Mouse (Mus musculus) liver, embryonic 14.5 days (tissue): ENCODE measurements at regions not wholly inside any gene's neighbourhood (a gene's known extent, or its start where the extent isn't known, plus 50 kb on each side); places are given as distances from the start of the nearest gene placed in this dataset.

Source experiments
- ATAC-seq: fragments of 200-750 bp; cut with Nextera tagmentation; 2 replicates; pipeline ENCODE4 v1.8.0; 2017; ENCODE audit warnings: moderate number of reproducible peaks, mild to moderate bottlenecking, moderate library complexity; ENCODE audit not compliant: insufficient read depth
- DNase-seq, 3 experiments: peaks; one replicate each; pipeline ENCODE4 v3.0.0-alpha.2; 2012 to 2013; ENCODE audit warnings: low read depth in 3 of 3, low spot score in 3 of 3
- H3K27ac ChIP-seq: fragments of 300-500 bp; sonication (generic); 2 replicates; pipeline ENCODE4 v1.5.1; 2014; ENCODE audit warnings: moderate library complexity, mild to moderate bottlenecking, control low read depth, inconsistent platforms
- H3K27me3 ChIP-seq: fragments of 300-500 bp; sonication (generic); 2 replicates; pipeline ENCODE4 v1.6.1; 2014; ENCODE audit warnings: mild to moderate bottlenecking, low read length, moderate library complexity; ENCODE audit not compliant: control insufficient read depth, insufficient read depth
- H3K36me3 ChIP-seq: fragments of 300-500 bp; sonication (generic); replicated peaks from 2 replicates; pipeline ENCODE4 v1.6.1; 2014; ENCODE audit warnings: low read depth; ENCODE audit not compliant: control insufficient read depth, insufficient read depth
- H3K4me1 ChIP-seq, 2 experiments: fragments of 200-500 bp in 1 of 2; fragments of 300-500 bp in 1 of 2; sonication (generic) in 1 of 2; replicated peaks; 2 replicates each; pipeline ENCODE4 v1.6.1; 2012 to 2014; ENCODE audit warnings: antibody characterized with exemption in 1 of 2, inconsistent platforms in 1 of 2, low read length in 1 of 2; ENCODE audit not compliant: control insufficient read depth in 2 of 2, insufficient read depth in 2 of 2
- H3K4me2 ChIP-seq: fragments of 300-500 bp; sonication (generic); 2 replicates; pipeline ENCODE4 v1.6.1; 2014; ENCODE audit warnings: low read depth, mild to moderate bottlenecking, control low read depth, moderate library complexity
- H3K4me3 ChIP-seq, 2 experiments: fragments of 200-500 bp in 1 of 2; fragments of 300-500 bp in 1 of 2; sonication (generic) in 1 of 2; 2 replicates each; pipeline ENCODE4 v1.5.1; 2012 to 2014; ENCODE audit warnings: low read depth in 2 of 2, low read length in 2 of 2, mild to moderate bottlenecking in 2 of 2, control low read depth in 1 of 2, inconsistent platforms in 1 of 2, moderate library complexity in 1 of 2; ENCODE audit not compliant: insufficient read depth in 1 of 2
- H3K9ac ChIP-seq: fragments of 300-500 bp; sonication (generic); replicated peaks from 2 replicates; pipeline ENCODE4 v1.6.1; 2014; ENCODE audit warnings: mild to moderate bottlenecking, control low read depth, moderate library complexity
- H3K9me3 ChIP-seq: fragments of 300-500 bp; sonication (generic); 2 replicates; pipeline ENCODE4 v1.6.1; 2016; ENCODE audit warnings: low read length, mixed read lengths; ENCODE audit not compliant: control insufficient read depth
- CTCF ChIP-seq: IDR thresholded peaks from 2 replicates; pipeline ENCODE4 v1.5.1; 2016; ENCODE audit warnings: antibody characterized with exemption, low read depth, control low read depth
- EP300 ChIP-seq: IDR thresholded peaks from 2 replicates; pipeline ENCODE4 v1.6.1; 2016; ENCODE audit warnings: antibody characterized with exemption, low read depth
- WGBS: fragments of 180-500 bp; shearing (Covaris S2); extraction: QIAGEN DNeasy Blood & Tissue Kit; methylation state at CpG from one replicate; pipeline ENCODE4 v1.1.7; 2014; ENCODE audit not compliant: insufficient replicate concordance; 5-methylcytosine and 5-hydroxymethylcytosine counted together

- TF ChIP-seq CTCF, result no peak
- no peak for TF ChIP-seq EP300
- no peaks in the 10 kb centered on the region for H3K9me3 ChIP-seq
- no peak overlapping the region for H3K27ac ChIP-seq
- DNase-seq, result no peak
- H3K4me1 ChIP-seq, result no peaks in the 10 kb centered on the region
- H3K36me3 ChIP-seq, result no peaks in the 10 kb centered on the region
- no peaks in the 10 kb centered on the region for H3K27me3 ChIP-seq
- 61% methylated on average over 3 of the region's 3 CpGs for WGBS
- H3K9ac ChIP-seq, result no peak overlapping the region
- no peak overlapping the region for H3K4me3 ChIP-seq
- no peak overlapping the region for H3K4me2 ChIP-seq
- no peak for ATAC-seq
Measured at GRCm38 (mm10) chr4:70906771-70907749, 372.3 kb upstream of the Megf9 start.
